Mouse (Mus musculus) liver, adult 2 months (tissue): ENCODE measurements around the gene L1td1.

Experiments used
- CTCF ChIP-seq: fragments of 200-500 bp; IDR thresholded peaks from 2 replicates; pipeline ENCODE4 v1.5.1; 2011; ENCODE audit warnings: low read depth, low read length, control low read depth
- POLR2A ChIP-seq: fragments of 200-500 bp; IDR thresholded peaks from 2 replicates; pipeline ENCODE4 v1.6.1; 2011; ENCODE audit warnings: low read length, control low read depth; ENCODE audit not compliant: insufficient read depth; ENCODE audit errors: extremely low read depth

DNA sequence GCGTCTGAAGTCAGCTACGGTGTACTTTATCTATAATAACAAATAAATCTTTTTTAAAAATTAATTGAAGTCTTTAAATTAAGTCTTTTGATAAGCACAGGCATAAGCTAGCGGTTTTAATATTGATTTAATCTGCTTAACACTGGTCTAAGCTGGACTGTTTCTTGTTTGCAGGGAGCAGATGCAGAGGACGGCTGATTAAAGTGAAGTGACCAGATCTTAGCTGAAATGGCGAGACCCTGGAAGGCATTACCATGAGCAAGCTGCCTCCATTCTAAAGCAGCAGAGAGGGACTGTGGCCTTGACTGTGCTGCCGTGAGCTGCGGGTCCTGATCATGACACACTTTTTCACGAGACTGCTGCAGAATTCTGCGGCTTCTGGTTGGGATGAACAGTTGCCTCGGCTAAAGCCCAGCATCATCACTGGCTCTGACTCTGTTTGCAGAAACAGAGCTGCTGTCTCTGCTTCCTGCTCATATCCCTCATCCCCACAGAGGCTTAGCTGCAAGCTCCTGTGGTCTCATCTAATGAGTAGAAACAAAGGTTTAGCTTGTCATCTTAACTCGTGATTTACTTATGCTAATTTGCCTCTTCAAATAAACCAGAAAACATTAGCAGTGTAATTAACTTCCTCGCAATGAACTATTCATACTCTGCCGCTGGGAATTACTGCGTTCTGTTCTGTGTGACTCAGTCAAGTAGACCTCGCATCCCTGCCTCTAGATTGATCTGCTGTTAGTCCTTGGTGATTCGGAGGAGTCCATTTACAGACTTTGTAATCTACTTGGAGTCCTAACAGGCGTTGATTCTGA is 8.6 kb upstream of the L1td1 start:
- TF ChIP-seq POLR2A = no peak
- no peak for TF ChIP-seq CTCF
